Mouse (Mus musculus) v-Abl transformed pro-B cells (cell line): ENCODE data around the gene Gemin5.

Experiments
- in situ Hi-C, 2 experiments: fragments of 400-800 bp; cut with MboI; formaldehyde crosslinking; loops; one replicate each; pipeline ENCODE4 v1.15.1; 2025; ENCODE audit not compliant: unreplicated experiment in 2 of 2

Gemin5 gene

DNA sequence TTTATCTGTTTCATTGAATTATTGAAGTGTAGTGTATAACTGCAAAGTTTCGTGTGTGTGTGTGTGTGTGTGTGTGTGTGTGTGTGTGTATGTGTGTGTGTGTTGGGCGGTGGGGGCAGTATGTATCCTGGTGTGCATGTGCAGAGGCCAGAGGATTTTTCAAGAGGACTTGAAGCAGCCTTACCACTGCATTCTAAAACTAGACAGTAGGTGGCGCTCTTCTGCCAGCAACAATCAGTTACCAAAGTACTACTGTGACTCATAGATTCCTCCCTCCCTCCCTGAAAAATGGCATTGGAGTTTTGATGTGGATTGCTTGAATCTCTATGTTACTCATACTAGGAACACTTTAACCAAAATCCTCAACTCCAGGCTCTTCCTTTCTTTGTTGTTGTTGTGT is 11.2 kb upstream of the Gemin5 start:
- in situ Hi-C loops = loop anchor here in 1 of 2 experiments (10.0 kb wide), 1 partner anchor 455 kb away; the partner anchor contains the start of gene Olfr323

DNA sequence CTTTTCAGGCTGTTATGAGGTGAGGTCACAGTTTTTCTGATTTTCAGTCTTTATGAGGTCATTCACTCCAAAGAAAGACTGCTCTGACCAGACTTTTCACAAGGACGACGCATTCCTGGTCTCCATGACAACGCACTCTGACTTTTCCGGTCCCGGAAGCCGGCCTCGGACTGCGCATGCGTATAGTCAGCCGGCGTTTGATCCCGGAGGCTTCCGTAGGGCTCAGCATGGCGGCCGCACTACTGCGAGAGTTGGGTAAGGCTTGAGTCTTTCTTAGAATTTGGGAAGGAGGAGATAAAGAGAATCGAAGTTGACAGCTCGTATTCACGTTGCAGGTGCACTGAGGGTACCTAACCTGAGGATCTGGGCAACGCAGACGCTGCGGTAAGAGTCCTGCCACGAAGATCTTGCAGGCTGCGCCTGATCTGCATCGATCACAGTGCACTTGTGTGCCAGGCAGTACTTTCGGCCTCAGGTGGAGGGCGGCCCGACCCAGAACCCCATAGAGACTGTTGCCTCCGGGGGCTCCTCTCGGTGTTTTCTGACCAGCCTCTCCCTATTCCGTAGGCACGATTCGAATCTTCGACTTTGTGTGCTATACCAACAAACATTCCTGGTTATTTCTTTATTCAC is 3.2 kb upstream of the Gemin5 start, which contains the start of gene Mrpl22:
Mrpl22 (plus strand) TSS at position 203 of the 633 bp plus-strand sequence.
- in situ Hi-C loops = loop anchor here (5.0 to 25.0 kb wide), 3 partner anchors 131 to 463 kb away; partner anchors contain the start of genes Sap30l (in 2 of the 2) and Olfr323 (in 1 of the 2)

DNA sequence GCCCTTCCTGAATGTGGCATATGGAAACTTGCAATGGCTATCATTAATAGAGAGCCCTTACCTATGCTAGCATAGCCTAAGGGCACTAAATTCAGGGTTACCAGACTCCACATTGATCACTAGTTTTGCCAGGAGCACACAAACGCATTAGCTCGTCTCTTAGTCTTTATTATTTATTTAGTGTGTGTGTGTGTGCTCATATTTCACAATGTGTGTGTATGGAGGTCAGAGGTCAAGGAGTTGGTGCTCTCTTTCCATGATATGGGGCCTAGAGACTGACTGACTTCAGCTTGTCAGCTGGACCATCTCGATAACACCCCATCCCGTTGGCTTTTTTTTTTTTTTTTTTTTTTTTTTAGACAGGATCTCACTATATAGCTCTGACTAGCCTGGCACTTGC is 1.3 kb upstream of the Gemin5 start:
- in situ Hi-C loops = loop anchor here (5.0 to 25.0 kb wide), 5 partner anchors 67 to 465 kb away; partner anchors contain the start of genes Sap30l (in 2 of the 2), Cnot8 (in 1 of the 2) and Olfr323 (in 1 of the 2)

DNA sequence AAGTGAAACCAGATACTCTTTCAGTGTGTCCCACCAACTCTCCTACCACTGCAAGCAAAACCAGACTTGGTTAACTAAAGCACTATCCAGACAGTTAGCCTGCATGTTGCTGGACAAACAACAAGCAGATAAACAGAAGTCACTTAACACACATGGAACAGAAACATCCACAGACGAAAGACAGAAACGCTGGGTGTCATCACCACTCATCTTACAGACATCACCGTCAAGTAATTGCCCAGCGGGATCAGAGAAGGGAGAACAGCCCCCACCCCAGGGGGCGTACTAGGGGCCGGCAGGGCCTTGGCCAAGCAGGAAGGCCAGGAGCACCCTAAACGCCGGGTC is 545 bp downstream of the Gemin5 start:
- in situ Hi-C loops = loop anchor here (5.0 to 25.0 kb wide), 3 partner anchors 65 to 355 kb away; partner anchors contain the start of genes Sap30l (in 2 of the 2) and Cnot8 (in 1 of the 2)

DNA sequence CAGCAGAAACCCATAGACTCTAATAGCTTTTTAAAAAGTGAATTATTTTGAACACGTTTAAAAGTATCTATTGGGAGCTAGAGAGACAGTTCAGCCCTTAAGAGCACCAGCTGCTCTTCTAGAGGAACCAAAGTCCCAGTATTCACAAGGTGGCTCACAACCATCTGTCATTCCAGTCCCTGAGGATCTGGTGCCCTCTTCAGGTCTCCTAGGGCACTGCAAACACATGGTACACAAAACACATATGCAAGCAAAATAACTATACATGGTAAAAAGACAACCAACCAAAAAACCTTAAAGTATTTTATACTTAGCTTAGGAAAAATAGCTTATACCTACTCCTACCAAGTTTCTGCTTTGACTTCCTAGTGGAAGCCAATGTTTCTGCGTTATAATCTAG is 3.3 kb downstream of the Gemin5 start:
- in situ Hi-C loops = loop anchor here (5.0 to 25.0 kb wide), 3 partner anchors 63 to 353 kb away; partner anchors contain the start of genes Sap30l (in 2 of the 2) and Cnot8 (in 1 of the 2)

DNA sequence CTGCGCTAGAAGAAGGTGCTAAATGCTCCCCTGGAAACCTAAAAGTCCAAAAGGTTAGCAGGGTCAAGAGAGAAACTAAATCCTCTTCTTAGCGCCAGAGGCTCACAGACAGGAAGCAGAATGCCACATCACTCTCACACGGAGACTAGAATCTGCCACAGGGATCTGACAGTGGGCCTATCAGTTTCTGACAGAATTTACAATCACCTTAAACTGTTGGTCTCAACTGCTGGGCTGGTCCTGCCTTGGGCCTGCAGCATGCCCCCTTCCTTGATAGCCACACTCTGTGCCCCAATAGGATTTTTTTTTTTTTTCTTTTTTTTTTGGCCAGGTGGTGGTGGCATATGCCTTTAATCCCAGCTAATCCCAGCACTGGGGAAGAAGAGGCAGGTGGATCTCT is 11.5 kb downstream of the Gemin5 start:
- in situ Hi-C loops = loop anchor here (25.0 kb wide), 1 partner anchor 345 kb away; the partner anchor contains the start of gene Sap30l (in 2 of the 2)

DNA sequence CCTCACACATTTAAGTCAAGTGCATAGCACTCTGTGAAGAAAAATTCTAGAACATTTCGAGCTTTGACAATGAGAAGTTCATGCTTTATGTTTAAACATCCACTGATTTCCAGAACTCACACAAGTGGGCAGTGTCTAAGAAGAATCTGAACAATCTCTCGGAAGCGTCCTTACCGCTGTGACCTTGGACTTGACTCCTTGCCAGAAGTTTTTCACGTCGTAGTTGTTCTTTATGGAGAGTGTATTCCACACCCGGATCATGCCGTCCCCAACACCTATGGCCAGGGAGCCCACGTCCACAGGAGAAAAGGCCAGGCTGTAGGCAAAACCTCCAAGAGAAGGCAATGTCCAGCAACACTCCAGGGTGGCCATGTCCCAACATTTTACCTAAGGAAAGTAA is 12.9 kb downstream of the Gemin5 start:
- in situ Hi-C loops = loop anchor here (25.0 kb wide), 1 partner anchor 343 kb away; the partner anchor contains the start of gene Sap30l (in 2 of the 2)

DNA sequence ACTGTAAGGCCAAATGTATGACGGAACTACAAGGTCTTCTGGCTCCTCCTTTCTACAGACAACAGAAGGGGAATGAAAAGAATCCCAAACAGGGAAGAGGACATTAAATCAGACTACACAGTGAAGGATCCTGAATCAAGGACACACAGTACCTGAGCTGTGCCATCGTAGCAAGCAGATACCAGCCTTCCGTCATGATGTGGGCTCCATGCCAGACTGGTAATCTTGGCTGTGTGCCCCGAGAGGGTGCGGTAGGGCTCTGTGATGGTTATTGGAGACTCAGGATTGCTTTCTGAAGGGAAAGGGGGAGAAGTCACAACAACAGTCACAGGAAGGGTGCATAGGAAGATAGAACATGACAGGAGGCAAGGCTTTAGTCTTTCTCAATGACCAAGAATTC is 22.1 kb downstream of the Gemin5 start:
- in situ Hi-C loops = no loop called here

DNA sequence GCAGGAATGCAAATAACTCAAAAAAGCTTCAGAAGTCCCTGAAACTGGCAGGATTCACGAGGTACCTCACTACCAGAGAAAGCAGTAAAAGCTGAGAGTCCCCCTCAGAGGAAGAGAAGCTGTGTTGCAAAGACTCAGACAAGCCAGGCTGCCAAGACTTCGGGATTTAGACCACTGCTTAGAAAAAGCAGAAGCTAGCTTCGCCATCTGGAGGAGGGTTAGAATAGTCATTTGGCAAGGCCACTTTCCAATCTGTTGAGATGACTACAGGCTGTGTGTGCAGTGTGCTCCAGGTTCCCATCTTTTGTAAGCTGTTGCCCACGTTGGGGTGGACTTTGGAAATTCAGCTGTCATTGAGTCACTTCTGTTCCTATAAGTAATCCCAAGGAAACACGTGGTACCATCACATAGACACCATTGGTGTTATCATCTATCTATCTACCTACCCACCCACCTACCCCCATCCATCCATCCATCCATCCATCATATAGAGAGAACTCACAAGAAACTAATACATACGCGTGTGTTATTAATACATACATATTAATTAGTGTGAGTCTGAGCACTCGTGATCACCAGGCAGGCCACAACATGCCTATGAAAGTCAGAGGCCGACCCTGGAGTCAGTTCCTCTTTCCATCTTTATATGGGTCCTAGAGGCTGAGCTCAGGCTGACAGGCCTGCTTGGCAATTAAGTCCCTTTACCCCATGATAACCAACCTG is 24.5 kb downstream of the Gemin5 start:
- in situ Hi-C loops = no loop called here

DNA sequence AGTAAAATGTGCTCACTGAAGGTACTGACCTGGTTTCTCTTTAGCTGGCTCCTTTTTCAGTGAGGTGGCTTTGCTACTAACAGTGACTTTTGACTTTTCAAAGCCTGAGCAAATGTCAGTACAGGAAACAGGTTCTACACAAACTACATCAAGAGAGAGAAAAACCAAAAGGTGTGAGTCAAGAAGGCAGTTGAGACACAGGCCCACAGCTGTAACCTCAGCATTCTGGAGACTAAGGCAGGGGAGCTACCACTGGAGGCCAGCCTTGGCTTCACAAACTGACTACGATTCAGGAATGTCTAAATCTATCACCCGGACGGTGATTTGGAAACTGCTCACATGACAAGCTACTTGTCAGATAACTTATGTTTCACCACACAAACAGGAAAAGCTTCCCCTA is 28.9 kb downstream of the Gemin5 start:
- in situ Hi-C loops = no loop called here

DNA sequence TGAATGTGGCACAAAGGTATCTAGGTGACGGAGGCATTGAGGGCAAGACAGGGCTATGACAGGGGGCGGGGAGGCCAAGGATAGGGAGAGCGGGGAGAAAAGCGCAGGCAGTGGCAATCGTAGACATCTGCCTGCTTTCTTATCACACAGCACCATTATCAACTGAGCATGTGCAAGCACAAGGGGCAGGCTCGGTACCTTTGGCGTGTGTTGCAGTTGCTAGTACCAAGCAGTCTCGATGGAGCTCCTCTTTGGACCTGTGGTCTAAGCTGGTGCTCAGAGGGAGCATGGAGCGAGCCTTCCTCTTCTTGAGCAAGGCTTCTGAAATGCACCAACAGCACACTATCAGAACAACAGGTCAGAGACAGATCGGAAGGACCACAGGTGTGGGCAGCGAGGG is 29.5 kb downstream of the Gemin5 start:
- in situ Hi-C loops = no loop called here

DNA sequence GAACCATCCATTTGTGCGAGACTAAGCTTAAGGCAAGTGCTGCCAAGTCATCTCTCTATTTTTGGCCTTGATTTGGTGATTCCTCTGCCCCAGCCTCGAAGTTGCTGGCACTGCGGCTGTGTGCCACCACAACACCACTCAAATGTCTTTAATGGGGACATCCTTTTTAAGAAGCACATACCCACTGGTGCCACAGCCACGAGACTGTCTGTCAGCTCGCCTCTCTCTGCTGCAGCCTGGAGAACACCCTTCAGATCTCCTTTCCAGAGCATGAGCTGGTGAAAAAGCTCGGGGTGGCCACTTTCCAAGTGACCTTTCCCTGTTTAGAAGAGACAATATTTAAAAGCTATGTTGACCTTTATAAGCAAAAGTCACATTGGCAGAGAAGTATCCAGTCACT is 31.7 kb downstream of the Gemin5 start:
- in situ Hi-C loops = no loop called here

DNA sequence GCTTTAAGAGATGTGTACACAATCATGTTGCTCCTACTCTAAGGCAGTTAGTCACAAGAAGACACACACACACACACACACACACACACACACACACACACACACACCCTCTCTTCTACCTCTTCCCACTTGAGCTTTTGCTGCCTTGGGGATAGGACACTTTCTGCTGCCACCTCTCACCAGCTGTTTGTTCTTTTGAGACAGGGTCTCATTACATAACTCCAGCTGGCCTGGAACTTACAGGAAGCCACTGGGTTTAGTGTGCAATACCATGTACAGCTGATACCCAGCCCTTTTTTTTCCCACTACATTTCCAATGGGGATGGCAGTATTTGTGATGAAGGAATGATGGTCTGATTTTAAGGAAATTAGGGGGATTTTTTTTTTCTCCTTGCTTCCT is 33.0 kb downstream of the Gemin5 start:
- in situ Hi-C loops = no loop called here

DNA sequence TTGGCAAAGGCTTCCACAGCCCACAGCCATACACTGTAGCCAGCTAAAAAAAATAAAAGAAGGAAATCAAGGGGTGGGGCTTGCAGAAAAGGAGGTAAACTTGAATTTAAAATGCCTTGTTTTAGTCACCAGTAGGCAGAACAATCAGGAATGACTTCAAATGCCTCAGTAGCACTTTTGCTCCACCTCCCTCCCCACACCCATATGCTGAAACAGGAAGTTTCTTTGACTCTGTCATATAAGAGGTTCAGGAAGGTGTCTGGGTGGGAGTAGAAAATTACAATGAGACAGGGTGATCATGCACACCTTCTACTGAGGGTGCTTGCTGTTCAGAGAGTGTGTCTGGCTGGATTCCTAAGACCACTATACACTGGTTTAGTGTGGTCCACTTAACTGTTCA is 33.5 kb downstream of the Gemin5 start:
- in situ Hi-C loops = no loop called here

DNA sequence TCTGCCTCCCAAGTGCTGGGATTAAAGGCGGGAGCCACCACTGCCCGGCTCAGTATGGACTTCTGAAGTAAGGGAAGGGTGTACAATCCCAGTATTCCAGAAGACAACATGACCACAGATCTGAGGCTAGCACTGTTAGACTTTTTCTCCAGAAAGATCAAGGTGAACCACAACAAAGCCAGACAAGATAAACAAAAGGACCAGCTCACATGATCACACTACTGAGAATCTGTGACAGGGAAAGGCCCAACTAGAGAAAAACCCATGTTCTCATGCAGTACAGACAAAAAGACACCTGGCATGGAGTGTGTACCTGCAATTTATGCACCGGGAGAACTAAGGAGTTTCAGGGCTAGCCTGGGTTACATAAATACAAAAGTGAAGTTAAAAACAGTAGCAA is 36.3 kb downstream of the Gemin5 start:
- in situ Hi-C loops = no loop called here

DNA sequence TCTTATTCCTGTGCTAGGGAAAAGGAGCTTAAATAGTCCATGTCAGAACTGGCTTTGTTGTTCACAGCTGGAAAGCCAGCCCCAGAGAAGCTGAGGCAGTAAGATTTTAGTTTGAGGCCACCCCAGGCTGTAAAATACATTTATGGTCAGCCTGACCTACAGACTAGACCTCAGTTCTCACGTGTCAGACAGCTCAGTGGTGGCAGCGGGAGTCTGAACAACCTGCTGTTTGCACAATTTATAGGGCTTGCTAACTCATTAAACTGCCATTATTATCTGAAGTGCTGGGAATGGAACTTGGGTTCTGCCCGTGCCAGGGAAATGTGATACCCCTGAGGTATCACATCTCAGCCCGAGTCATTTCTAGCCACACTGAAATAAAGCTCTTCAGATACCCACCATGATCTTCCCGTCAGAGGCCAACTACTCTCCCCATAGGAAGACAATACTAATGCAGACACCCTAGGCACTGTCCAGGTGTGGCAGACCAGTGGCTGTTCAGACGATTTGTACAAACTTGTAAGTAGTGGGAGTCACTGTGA is 39.0 kb downstream of the Gemin5 start:
- in situ Hi-C loops = no loop called here

DNA sequence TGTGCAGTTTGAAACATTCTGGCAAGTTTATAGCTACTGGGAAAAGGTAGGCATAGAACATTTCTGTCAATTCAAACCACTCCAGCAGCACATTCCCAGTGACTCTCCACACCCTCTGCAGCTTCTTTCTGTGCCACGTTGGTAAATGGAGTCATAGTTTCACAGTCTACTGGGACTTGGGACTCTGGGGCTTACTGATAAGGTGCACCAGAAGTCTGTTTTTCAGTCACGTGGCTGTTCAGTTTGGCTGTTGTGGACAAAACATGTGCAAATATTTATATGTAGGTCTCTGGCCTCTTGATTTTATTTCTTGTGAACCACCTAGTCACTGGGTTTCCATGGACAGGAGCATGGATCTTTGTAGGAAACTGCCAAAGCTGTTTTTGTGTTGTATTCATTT is 40.8 kb downstream of the Gemin5 start:
- in situ Hi-C loops = no loop called here

DNA sequence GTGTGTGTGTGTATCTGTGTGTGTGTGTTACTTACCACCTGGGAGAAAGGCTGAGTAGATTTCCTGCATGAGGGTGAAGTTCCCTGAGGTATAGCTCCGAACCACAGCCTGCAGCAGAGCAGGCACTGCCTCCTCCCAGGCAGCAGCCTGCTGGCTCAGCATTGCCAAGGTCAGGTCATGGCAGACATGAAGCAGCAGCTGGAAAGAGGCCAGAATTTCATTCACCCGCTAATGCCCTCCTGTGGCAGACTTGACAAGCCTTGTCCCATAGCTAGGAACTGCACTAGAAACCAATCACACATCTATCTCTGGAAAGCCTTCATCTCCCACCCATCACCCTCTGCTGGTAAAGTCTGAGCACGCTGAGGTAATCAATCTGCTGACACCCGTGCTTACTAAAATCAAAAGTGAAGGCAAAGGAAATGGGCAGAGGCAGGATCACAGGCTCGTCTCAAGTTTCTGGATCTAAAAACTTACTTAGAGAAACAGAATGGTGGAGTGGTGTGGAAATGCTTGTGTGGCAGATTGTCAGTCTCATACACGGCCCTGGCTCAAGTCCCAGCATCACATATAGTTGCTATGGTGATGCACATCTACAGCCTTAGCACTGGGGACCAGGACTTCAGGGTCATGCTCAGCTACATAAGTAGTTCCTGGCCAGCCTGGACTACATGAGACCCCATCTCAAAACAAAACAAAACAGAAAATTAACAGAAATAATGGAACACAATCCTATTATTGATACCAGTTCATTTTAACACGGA is 41.8 kb downstream of the Gemin5 start:
- in situ Hi-C loops = no loop called here

DNA sequence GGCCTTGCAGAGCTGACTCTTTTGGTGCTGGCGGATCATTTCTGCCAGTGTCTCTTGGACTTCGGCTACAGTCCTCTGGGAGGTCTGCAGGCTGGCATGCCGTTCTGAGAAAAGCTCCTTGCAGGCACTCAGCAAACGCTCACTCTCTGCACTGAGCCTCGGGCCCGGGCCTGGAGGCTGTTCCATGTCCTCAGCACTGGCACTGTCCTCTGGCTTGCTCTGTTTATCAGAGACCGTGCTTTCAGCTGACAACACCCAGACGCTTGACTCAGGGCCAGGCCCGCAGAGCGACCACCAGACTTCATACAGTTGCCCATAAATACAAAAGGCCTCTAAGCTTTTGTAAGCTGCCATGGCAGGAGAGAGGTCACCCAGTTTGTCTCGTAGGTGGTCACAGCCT is 43.3 kb downstream of the Gemin5 start:
- in situ Hi-C loops = no loop called here

DNA sequence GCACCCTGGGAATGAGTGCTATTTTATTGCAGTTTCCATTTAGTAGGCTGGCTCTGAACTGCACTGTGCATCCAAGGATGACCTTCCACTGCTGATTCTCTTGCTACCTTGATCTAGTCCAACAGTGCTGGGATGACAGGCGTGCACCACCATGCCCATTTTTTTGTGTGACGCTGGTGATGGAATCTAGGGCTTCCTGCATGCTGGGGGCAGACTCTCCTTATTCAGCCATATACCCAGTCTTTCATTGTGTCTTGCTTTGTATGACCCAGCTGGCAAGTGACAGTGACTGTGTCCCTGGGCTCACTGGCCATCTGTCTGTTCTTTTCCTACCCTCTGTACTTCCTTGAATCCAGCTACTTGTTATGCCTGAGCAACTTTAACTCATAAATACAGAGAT is 44.6 kb downstream of the Gemin5 start:
- in situ Hi-C loops = no loop called here

DNA sequence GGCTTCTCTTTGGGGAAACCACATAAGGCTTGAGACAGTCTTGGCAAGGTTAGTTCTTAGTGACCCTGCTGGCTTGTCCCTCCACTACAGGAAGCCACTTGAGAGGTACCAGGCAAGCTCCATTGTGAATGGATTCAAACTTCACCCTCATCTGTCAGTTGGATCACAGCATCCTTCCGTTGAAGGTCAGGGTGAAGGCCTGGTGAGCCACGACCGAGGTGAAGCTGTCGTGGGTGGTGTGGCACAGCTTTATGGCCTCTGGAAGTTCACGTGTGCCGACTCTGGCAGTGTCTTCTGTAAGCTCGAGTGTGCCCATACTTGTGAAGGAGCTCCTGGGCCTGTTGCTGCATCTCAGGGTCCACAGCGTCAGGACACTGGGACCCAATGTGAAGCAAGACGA is 47.0 kb downstream of the Gemin5 start:
- in situ Hi-C loops = no loop called here
